Mouse (Mus musculus): ENCODE measurements around the gene Ly6g6e.
"Not testable (repeated sequence)": the region's sequence is repeated elsewhere in the genome, so short reads cannot be mapped to it uniquely, and the experiment has no call there.

The Ly6g6e gene

DNA sequence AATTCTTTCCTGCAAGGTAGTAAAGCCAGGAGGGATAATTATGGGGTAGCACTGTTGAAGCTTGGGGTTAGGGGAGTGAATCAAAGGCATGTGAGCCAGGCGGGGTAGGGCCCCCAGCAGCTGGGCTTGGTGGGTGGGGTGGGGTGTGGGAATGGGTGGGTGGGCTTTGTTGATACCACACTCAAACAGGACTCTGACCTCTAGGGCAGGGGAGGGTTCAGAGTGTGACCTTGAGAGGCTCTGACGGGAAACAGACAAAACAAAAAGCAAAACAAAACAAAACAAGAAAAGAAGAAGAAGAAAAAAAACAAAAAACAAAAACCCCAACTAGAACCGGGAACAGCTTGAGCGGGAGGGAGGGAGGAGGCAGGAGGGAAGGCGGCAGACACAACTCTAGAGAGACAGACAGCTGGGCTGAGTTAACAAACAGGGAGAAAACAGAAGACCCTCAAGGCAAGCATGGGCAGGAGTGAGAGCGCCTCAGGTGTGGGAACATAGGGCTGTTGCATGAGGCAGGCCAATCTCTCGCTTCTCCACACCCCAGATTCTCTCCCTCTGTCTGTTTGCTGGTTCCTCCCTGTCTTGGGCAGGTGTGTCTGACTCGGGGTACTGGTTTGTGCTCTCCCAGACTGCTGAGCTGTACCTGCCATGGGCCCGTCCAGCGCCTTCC lies at the start of gene Ly6g6e:
TSS of gene Ly6g6e (plus strand) at position 396 of the 670 bp plus-strand sequence.
- no peak for DNase-seq (ENCODE audit: low read depth)

DNA sequence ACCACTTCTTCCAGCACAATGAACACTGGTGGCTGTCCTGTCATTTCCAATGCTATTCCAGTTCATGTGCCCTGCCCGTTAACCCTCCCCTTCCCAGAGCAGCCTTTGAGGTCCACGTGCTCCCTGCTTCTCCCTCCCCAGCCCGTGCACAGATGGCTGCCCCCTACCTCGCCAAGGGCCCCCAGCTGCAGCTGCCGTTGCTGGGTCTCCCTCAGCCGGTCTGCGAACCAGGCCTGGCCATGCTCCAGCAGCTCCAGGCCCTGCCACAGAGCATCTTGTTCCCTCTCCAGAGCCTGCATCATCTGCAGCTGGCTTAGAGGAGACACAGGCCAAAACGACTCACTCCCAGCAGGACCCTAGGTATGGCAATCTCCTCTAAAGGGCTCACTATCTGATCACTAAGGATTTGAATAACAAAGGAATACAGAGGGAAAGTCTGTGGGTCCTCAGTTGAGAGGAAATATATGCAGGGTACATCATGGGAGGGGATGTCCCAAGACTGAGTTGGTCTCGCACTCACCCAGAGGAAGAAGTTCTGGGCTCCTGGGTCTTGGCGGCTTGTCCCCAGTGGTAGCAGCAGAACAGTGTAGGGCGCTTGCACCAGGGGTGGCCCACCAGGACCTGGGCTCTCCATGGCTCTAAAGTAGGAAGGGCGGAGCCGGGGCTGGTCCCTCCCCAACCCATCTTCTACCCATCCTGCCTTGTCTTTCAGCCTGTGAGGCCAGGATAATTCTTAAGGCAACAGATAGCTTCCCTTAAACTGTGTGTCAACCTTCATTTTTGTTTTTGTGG lies 49.2 kb upstream of the Ly6g6e start, which contains the start of gene Sapcd1:
TSS of gene Sapcd1 (minus strand) at position 740 of the 792 bp plus-strand sequence.
- no peak for DNase-seq (ENCODE audit: low read depth)

GRCm38 (mm10) chr17:35028315-35028714 lies 48.4 kb upstream of the Ly6g6e start:
- DNase-seq (ENCODE audit: low read depth) = no peak

GRCm38 (mm10) chr17:35029691-35030532 lies 46.8 kb upstream of the Ly6g6e start:
- peak; percentile 57 for DNase-seq (ENCODE audit: low read depth)

DNA sequence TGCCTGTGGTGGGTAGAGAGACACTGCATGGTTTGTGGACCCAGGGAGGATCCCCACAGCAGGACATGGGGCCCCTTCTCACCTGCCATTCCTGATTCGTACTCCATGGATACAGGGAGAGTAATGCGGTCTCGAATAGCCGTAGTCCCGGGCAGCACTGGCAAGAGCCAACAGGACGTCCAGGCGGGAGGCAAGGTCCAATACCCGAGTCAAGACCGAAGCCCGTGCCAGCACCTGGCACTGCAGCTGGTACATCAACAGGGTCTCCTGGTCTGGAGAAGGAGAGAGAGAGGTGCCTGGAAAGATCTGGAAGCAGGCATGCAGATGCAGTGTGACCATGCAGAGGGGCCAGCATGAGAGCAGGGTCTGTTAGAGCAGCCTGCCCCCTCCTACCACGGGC lies 45.4 kb upstream of the Ly6g6e start:
- DNase-seq (ENCODE audit: low read depth) = no peak

DNA sequence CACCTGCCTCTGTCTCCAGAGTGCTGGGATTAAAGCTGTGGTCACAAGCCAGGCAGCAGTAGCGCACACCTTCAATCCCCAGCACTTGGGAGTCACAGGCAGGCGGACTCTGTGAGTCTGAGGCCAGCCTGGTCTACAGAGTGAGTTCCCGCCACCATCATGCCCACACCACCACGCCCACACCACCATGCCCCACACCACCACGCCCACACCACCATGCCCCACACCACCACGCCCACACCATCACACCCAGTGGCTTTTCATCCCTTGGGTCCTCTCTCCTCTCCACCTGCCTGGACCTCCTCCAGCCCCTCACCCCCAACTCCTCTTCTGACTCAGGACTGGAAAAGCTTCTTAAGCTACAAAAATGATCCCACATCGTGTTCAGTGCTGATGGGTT lies 44.8 kb upstream of the Ly6g6e start:
- DNase-seq (ENCODE audit: low read depth) = no peak

DNA sequence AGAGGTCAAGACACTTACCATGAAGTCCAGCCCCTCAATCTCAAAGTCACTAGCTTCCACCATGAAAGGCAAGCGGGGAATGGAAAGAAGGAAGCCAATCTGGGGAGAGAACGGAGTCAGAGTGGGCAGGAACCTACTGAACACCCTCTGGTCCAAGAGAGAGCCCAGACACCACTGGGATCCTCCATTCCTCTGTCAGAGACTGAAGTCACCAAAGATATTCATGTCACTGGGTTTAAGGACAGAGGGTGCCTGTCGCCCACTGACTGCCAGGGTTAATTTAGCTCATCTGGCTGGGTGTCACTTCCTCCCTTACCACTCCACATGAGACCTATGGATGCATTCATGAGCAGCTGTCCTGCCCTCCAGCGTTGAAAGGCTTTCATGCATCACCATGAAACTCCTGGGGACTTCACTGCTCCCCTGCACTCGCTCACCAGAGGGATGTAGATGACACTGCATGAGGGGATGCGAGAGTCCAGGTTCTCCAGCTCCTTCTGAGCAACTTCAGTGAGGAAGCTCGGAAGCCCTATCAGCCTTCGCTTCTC lies 44.3 kb upstream of the Ly6g6e start:
- DNase-seq (ENCODE audit: low read depth) = no peak

GRCm38 (mm10) chr17:35033703-35034102 lies 43.0 kb upstream of the Ly6g6e start:
- DNase-seq (ENCODE audit: low read depth) = not testable (repeated sequence)

DNA sequence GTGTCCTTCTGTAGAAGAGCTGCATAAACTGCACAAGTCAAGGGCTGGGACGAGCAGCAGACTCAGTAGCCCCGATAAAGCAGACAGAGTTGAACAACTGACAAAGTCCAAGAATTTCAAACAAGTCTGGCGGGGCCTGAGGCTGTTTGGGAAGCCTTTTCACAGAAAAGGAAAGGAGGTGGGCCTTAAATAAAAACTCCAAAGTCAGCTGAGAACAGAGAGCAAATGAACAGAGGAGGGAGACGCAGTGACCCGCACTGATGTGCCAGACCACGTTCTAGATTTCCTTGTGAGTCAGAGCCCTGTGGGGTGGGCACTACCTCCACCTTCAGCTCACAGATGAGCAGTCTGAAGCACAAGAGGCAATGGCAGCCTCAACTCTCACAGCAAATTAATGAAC lies 41.8 kb upstream of the Ly6g6e start:
- no peak for DNase-seq (ENCODE audit: low read depth)

DNA sequence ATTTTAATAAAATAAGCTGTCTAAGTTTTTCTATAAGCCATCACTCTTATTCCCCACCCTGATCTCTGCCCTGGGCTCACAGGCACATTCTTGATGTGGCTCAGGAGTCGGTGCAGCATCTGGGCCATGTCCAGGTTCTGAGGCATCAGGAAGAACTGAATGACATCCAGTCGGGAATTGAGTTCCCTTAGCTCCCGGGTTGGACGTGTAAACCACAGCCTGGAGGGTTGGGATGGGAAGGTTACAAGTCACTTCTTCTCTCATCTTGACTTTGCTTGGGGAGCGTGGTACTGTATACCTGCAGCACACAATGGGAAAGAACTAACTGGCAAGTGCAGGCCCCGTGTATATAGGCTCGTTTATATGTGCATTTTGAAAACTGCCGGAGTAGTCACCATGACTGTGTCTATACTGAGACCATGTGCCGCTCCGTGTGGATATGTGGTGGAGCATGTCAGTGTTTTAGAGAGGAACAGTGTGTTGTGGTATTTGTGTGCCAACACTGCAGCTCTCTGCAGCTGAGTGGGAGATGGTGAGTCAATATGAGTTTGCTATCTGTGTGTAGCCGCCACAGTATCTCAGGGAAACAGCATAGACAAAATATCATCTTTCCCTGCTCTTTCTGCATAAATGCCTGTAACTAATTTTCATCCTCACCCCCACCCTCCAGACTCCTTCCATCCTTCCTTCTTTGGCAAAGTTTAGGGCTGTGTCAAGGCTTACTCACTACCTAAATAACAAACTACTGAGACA lies 37.4 kb upstream of the Ly6g6e start:
- no peak for DNase-seq (ENCODE audit: low read depth)

GRCm38 (mm10) chr17:35043794-35044193 lies 32.9 kb upstream of the Ly6g6e start:
- DNase-seq (ENCODE audit: low read depth) = no peak

- no peak for DNase-seq (ENCODE audit: low read depth)
Observed at GRCm38 (mm10) chr17:35044904-35045806, 31.5 kb upstream of the Ly6g6e start.

GRCm38 (mm10) chr17:35045807-35046680 lies 30.7 kb upstream of the Ly6g6e start:
- DNase-seq (ENCODE audit: low read depth) = no peak

DNA sequence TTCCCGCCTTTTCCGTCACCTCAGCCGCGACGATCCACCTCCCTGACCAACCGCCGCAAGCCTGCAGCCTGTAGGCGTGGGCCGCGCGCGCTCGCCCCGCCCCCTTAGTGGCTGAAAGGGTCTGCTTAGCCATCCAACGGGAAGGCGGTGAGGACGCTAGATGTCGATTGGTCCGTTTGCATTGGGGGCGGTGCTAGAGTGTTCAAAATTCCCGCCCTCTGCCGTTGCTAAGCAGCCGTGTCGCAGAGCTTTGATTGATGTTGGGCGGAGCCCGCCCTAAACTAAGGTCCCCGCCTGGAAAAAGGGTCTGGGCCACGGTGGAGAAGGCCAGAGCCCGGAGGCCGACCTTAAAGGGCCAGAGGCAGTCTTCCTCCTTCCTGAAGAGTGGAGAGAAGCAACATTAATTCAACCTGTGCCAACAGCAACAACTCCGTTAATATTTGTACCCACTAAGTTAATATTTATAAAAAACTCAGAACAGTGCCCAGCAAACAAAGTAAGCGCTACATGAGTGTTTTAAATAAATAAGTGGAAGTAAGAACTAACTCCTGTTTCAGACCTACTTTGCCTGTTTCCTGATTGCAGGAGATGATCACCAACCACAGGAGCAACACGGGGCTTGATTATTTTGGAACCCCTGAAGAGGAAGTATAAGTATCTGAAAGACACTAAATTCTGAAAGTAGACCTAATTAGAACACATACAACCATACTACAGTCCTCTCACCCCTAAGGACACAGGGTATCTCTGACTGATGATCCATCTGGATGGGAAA lies 29.8 kb upstream of the Ly6g6e start, which contains the start of gene Msh5:
TSS of gene Msh5 (minus strand) at position 65 of the 775 bp plus-strand sequence.
- peak; percentile 98 for DNase-seq (ENCODE audit: low read depth)

DNA sequence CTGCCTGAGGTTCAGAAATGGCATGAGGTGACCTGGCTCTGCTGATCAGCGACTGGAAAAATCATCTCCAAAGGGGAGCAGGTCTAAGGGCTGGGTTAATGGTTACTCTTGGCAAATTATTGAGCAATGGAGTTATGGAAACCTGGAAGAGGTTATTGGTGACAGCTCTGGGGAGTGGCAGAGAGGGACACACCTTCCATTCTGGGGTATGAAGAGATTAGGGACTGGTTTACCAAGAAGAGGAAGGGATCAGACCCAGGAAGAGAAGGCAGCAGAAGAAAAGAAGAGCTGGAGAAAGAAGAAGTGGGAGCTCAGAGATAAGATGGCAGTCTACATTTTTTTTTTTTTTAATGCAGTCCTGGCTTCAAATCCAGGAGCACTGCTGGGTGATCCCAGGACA lies 29.0 kb upstream of the Ly6g6e start:
- peak; percentile 27 for DNase-seq (ENCODE audit: low read depth)

- peak; percentile 75 for DNase-seq (ENCODE audit: low read depth)
Observed at GRCm38 (mm10) chr17:35048149-35048931, 28.4 kb upstream of the Ly6g6e start.

DNA sequence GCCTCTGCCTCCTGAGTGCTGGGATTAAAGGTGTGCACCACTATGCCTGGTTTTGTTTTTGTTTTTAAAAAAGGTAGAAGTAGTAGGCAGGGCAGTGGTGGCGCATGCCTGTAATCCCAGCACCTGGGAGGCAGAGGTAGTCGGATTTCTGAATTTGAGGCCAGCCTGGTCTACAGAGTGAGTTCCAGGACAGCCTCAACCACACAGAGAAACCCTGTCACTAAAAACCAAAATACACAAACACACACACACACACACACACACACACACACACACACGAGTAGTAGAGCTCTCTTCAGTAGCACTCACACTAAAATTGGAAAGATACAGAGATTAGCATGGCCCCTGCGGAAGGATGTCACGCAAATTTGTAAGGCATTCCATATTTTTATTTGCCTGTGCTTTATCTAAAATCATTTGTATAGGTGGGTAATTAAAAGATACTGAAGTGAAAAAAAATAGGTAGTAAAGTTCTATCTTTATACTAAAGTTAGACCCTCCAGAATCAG lies 27.7 kb upstream of the Ly6g6e start:
- DNase-seq (ENCODE audit: low read depth) = peak; percentile 31
